Mouse (Mus musculus) adipocyte (in vitro differentiated cells): ENCODE measurements around the gene Lama5.

Source experiments
- DNase-seq: peaks from one replicate; pipeline ENCODE4 v3.0.0-alpha.2; 2016; ENCODE audit warnings: low spot score

Lama5 gene

GRCm38 (mm10) chr2:180135414-180135813 lies 90.2 kb downstream of the Lama5 start:
- no peak for DNase-seq

GRCm38 (mm10) chr2:180133911-180134310 lies 91.7 kb downstream of the Lama5 start:
- no peak for DNase-seq

DNA sequence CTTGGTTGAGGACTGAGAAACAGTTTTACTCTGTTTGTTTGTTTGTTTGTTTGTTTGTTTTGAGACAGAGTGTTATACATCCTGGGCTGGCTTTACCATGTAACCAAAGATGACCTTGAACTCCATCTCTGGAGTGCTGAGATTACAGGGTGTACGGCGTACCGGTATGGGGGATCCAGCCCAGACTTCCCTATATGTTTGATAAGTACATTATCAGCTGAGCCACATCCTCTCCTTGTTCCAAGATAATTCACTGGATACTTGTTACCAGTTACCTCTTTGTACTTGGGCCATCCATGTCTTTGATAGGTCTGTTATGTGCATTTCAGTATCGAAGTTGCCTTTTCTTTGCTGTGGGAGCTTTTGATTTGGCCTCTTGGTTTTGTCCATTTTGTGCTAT lies 92.4 kb downstream of the Lama5 start:
- DNase-seq: no peak

DNA sequence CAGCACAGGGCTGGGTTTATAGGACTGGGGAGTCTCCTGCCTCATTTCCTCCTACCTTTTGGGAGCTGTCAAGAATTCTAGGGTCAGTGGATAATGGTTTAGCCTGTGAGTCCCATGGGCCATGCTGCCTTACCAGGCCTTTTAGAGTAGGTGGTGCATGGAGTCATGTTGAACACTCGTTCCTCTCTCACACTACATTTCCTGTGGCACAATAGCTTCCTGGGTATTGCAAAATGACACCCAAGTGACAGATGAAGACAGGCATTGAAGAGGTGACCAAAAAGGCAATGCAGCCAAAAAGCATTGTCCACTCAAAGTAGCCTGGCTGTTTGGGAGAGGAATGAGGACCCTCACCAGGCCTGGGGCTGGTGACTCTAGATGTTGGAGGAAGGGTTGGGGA lies 98.0 kb downstream of the Lama5 start:
- DNase-seq: no peak
